Mouse (Mus musculus) kidney, embryonic 14.5 days (tissue): Measurements from ENCODE around the gene Gm4216. TPM values are rescaled to one million over a fixed set of nuclear protein-coding genes. Genes with fewer than 3 reads are reported as not detected.
"Not testable (repeated sequence)": the region's sequence is repeated elsewhere in the genome, so short reads cannot be mapped to it uniquely, and the experiment has no call there.

Experiments used
- ATAC-seq: fragments of 200-750 bp; cut with Nextera tagmentation; 2 replicates; pipeline ENCODE4 v1.8.0; 2017; ENCODE audit warnings: moderate number of reproducible peaks, mild to moderate bottlenecking, moderate TSS enrichment, moderate library complexity; ENCODE audit not compliant: low FRiP score, low TSS enrichment
- H3K27ac ChIP-seq: fragments of 300-500 bp; sonication (generic); 2 replicates; pipeline ENCODE4 v1.5.1; 2014; ENCODE audit warnings: low read depth, mild to moderate bottlenecking, low read length, moderate library complexity, mixed read lengths
- H3K27me3 ChIP-seq: fragments of 300-500 bp; sonication (generic); 2 replicates; pipeline ENCODE4 v1.6.1; 2014; ENCODE audit warnings: mild to moderate bottlenecking, low read length; ENCODE audit not compliant: control insufficient read depth, insufficient read depth
- H3K36me3 ChIP-seq: fragments of 300-500 bp; sonication (generic); 2 replicates; pipeline ENCODE4 v1.6.1; 2014; ENCODE audit warnings: low read length, mixed read lengths; ENCODE audit not compliant: control insufficient read depth, insufficient read depth
- H3K4me1 ChIP-seq: fragments of 300-500 bp; sonication (generic); 2 replicates; pipeline ENCODE4 v1.6.1; 2014; ENCODE audit warnings: low read length, mixed read lengths; ENCODE audit not compliant: control insufficient read depth, insufficient read depth
- H3K4me2 ChIP-seq: fragments of 300-500 bp; sonication (generic); replicated peaks from 2 replicates; pipeline ENCODE4 v1.6.1; 2014; ENCODE audit warnings: low read depth, mild to moderate bottlenecking, low read length
- H3K4me3 ChIP-seq: fragments of 300-500 bp; sonication (generic); 2 replicates; pipeline ENCODE4 v1.5.1; 2014; ENCODE audit warnings: mild to moderate bottlenecking, low read length
- H3K9ac ChIP-seq: fragments of 300-500 bp; sonication (generic); 2 replicates; pipeline ENCODE4 v1.6.1; 2014; ENCODE audit warnings: low read depth, mild to moderate bottlenecking, low read length, moderate library complexity
- H3K9me3 ChIP-seq: fragments of 300-500 bp; sonication (generic); 2 replicates; pipeline ENCODE4 v1.6.1; 2016; ENCODE audit warnings: low read length; ENCODE audit not compliant: control insufficient read depth
- WGBS: fragments of 180-500 bp; shearing (Covaris S2); extraction: QIAGEN DNeasy Blood & Tissue Kit; methylation state at CpG from one replicate; pipeline ENCODE4 v1.1.7; 2014; 5-methylcytosine and 5-hydroxymethylcytosine counted together
- polyA plus RNA-seq: library from polyadenylated mRNA; unstranded; fragments of >200 nt; fragmentation: Nextera tagmentation; extraction: Ambion mirVana; gene quantifications from 2 replicates; pipeline ENCODE4 v1.2.1, GENCODE M21; 2014

Gm4216 gene
- polyA plus RNA-seq, result not detected in 2 replicates

DNA sequence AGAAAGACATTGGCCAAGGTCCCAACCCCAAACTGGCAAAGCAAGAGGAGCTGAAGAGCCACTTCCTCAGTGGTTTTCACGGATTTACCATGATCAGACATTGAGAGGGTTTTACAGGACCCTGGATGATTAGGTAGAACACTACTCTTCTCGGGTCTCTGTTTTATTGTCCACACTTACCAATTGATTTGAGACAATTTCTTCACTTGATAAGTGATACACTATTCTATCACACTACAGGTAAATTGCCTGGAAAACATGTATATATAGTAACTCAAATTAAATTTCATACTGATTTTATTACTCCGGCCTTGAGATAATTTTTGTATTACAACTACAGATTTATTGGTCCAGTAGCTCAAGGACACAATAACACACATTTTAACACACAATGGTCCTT is at the start of gene Gm4216:
Gm4216 (minus strand) TSS at position 101 of the 400 bp plus-strand sequence.
- H3K27me3 ChIP-seq, H3K36me3 ChIP-seq, H3K27ac ChIP-seq, H3K9ac ChIP-seq, H3K9me3 ChIP-seq, H3K4me2 ChIP-seq, ATAC-seq, H3K4me3 ChIP-seq, H3K4me1 ChIP-seq: not testable (repeated sequence)
- whole genome bisulfite sequencing, result no CpG with 5 or more reads among the region's 3 CpGs

DNA sequence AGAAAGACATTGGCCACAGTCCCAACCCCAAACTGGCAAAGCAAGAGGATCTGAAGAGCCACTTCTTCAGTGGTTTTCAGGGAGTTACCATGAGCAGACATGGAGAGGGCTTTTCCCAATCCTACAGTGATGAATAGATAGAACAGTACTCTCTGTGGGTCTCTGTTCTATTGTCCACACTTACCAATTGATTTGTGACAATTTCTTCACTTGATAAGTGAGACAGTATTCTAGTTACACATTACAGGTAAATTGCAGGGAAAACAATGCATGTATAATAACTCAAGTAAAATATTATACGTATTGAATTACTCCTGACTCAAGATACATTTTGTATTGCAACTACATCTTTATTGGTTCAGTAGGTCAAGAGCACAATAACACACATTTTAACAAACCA is 47.6 kb upstream of the Gm4216 start, which contains the start of gene Gm8720:
Gm8720 (minus strand) TSS at position 101 of the 400 bp plus-strand sequence.
- not testable (repeated sequence) for H3K27me3 ChIP-seq, ATAC-seq, H3K9ac ChIP-seq, H3K27ac ChIP-seq, H3K9me3 ChIP-seq, H3K4me2 ChIP-seq, H3K4me3 ChIP-seq, H3K4me1 ChIP-seq, H3K36me3 ChIP-seq
- WGBS, result no CpG with 5 or more reads among the region's 1 CpGs

DNA sequence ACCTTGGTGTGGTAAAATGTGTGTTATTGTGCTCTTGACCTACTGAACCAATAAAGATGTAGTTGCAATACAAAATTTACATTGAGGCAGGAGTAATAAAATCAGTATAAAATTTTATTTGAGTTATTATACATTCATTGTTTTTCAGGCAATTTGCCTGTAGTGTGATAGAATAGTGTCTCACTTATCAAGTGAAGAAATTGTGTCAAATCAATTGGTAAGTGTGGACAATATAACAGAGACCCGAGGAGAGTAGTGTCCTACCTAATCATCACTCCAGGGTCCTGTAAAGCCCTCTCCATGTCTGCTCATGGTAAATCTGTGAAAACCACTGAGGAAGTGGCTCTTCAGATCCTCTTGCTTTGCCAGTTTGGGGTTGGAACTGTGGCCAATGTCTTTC is 35.5 kb upstream of the Gm4216 start, which contains the start of gene Vmn1r163:
Vmn1r163 (plus strand) TSS at position 301 of the 400 bp plus-strand sequence.
- not testable (repeated sequence) for ATAC-seq, H3K4me3 ChIP-seq
- no CpG with 5 or more reads among the region's 1 CpGs for WGBS

DNA sequence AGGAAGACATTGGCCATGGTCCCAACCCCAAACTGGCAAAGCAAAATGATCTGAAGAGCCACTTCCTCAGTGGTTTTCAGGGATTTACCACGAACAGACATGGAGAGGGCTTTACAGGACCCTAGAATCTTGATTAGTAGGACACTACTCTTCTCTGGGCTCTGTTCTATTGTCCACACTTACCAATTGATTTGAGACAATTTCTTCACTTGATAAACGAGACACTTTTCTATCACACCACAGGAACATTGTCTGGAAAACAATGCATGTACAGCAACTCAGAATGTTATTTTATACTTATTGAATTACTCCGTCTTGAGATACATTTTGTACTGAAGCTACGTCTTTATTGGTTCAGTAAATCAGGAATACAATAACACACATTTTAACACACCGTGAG is 35.1 kb downstream of the Gm4216 start, which contains the start of gene Gm4214:
Gm4214 (minus strand) TSS at position 101 of the 400 bp plus-strand sequence.
- not testable (repeated sequence) for H3K4me1 ChIP-seq, H3K27me3 ChIP-seq, H3K4me2 ChIP-seq, ATAC-seq, H3K9ac ChIP-seq, H3K36me3 ChIP-seq, H3K9me3 ChIP-seq, H3K27ac ChIP-seq, H3K4me3 ChIP-seq
- no CpG with 5 or more reads among the region's 5 CpGs for WGBS

More for the DNA sequence above, 35.5 kb upstream of the Gm4216 start, which contains the start of gene Vmn1r163:
- H3K27me3 ChIP-seq, H3K9ac ChIP-seq, H3K4me1 ChIP-seq, H3K9me3 ChIP-seq, H3K27ac ChIP-seq, H3K36me3 ChIP-seq, H3K4me2 ChIP-seq: not testable (repeated sequence)

Other genes with a start within 250 kb of the Gm4216 start
- gene Vmn1r158, start 229.1 kb downstream of the Gm4216 start, polyA plus RNA-seq, result not detected in 2 replicates
- not detected in 2 replicates for gene Vmn1r159, start 176.3 kb downstream of the Gm4216 start, polyA plus RNA-seq
- gene Vmn1r160, start 148.7 kb downstream of the Gm4216 start, polyA plus RNA-seq, result not detected in 2 replicates
- gene Gm4214, start 35.2 kb downstream of the Gm4216 start, polyA plus RNA-seq, result not detected in 2 replicates
- not detected in 2 replicates for gene Vmn1r163, start 35.6 kb upstream of the Gm4216 start, polyA plus RNA-seq
- gene Gm8720, start 47.5 kb upstream of the Gm4216 start, polyA plus RNA-seq, result not detected in 2 replicates
- not detected in 2 replicates for gene Gm10662, start 124.6 kb upstream of the Gm4216 start, polyA plus RNA-seq
- gene Vmn1r165, start 197.4 kb upstream of the Gm4216 start, polyA plus RNA-seq, result not detected in 2 replicates
- gene Vmn1r166, start 231.8 kb upstream of the Gm4216 start, polyA plus RNA-seq, result not detected in 2 replicates